Mouse (Mus musculus) testis, postnatal 10 days (tissue): Measurements from ENCODE around the gene Apol10a.
"Not testable (repeated sequence)": the region's sequence is repeated elsewhere in the genome, so short reads cannot be mapped to it uniquely, and the experiment has no call there.

Experiments used
- DNase-seq: peaks from one replicate; pipeline ENCODE4 v3.0.0; 2021; ENCODE audit warnings: low spot score

The Apol10a gene

GRCm38 (mm10) chr15:77476693-77477092 lies at the start of gene Apol10a:
TSS of gene Apol10a (plus strand) at chr15:77477047.
- DNase-seq = not testable (repeated sequence)

GRCm38 (mm10) chr15:77428690-77429448 lies 48.0 kb upstream of the Apol10a start:
- not testable (repeated sequence) for DNase-seq

DNA sequence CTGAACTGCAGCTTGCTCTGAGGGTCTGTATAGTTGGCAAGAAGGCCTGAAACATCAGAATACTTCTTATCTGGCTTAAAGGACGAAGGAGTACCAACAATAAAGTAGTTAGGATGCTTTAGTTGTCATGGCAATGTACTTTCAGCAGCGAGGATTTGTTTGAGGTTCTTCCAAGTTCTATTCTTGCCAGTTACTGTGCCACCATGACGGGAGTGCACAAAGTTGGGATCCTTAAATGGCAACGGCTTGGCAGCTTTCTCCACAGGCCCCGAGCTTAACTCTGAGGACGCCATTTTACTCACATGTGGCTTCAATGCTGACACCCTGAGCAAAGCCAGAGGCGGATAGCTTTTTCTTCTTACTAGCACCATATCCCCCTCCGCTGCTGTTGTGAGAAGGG lies 32.1 kb upstream of the Apol10a start:
- DNase-seq = not testable (repeated sequence)

DNA sequence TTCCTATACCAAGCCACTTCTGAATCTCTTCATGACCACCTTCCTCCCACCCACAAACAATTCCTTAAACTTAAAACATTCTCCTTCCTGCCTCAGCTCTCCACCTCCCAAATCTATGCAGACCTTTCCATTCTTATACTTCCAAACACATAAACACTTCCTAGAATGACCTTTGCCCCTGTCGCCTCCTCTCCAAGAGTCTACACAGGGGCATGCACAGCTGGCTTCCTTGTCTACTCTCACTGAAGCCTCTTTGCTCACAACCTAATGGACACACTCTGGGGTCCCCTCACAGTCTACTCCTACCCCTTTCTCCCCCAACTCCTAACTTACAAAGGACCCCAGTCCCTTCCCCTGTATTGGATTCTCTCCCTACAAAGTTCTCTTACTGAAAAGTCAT lies 31.2 kb upstream of the Apol10a start:
- not testable (repeated sequence) for DNase-seq

- not testable (repeated sequence) for DNase-seq
Observed at GRCm38 (mm10) chr15:77447392-77447791, 29.5 kb upstream of the Apol10a start, which contains the start of gene Apol7b. TSS of gene Apol7b (minus strand) at chr15:77447492.

- DNase-seq = peak; percentile 40
Observed at GRCm38 (mm10) chr15:77449927-77450326, 26.9 kb upstream of the Apol10a start.

DNA sequence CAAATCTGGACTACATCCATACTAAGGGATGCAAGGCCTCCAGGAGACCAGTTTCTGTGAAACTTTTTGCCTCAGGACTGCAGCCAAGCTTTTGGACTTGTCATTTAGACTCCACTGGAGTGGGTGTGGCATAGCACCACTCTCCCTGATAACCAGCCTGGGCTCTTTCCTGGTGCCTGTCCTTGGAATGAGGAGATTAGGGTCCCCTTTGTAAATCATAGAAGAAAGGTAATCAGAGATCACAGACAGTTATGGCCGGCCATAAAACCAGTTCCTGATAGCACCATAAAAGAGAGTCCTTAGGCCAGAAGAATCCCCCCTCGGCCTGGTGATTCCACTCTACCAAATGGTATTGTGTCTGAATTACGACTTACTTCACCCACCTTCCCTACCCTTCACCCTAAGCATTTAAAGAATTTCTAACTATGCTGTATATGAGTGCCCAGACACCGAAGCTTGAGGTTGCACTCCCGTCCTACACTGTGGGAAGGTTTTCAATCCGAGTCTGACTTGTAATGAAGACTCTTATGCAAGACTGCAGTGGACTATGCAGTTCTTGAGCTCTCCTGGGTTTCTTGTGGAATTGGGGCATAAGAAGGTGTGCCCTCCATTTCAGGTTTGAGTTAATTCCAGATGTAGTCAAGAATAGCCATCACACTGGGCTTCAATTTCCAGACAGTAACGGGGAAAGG lies 2.0 kb upstream of the Apol10a start:
- not testable (repeated sequence) for DNase-seq

DNA sequence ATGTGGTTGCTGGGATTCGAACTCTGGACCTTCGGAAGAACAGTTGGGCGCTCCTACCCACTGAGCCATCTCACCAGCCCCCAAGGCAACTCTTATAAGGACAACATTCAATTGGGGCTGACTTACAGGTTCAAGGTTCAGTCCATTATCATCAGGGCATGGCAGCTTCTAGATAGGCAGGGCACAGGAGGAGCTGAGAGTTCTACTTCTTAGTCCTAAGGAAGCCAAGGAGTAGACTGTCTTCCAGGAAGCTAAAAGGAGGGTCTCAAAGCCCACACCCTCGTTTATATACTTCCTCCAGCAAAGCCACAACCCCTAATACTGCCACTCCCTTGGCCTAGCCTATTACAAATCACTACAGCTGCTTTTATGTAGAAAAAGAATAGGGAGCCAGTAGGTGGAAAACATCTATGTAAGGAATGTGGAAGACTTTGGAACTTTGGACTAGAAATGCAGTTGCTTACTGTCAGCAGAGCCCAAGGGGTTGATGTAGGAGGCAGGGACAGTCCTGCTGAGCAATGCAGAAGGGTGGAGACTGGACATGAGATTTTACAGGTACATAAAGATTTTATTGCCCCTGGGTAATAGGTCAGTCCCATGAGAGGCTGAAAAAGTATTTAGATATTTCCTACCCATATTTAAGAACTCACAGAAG lies 5.4 kb downstream of the Apol10a start:
- no peak for DNase-seq

DNA sequence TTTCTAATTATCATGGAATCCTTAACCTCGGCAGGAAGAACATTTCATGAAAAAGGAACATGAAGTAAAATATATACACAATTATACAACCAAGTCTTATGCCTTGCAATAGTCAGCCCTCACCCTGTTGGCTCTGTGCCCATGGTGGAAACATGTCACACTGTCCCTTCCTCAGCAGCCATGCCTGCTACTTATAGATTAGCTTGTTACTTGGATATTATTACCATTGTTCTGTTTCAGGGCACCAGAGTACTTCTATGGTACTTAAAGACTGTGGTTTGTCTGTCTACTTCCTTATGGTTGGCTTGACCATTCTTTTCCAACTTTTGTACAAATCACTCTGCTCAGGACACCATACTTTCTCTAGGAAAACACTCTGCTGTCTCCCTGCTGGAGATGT lies 16.3 kb downstream of the Apol10a start:
- not testable (repeated sequence) for DNase-seq

DNA sequence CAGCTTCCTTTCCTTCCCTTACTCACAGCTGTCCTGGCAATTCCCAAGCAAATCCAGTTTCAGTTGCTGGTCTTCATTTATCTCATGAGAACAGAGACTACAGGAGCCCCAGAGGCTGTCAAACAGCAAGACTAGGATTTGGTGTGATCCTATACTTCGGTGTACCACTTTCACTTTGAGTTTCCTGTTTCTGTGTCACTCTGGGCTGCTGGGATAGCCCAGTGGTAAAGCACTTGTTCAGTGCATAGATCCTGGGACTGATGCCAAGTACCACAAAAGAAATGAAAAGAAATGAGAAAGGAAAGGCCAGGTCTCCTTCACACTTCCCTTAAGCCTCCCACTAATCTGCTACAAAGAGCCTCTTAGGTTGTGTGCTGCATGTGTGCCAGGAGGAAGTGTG lies 17.8 kb downstream of the Apol10a start:
- not testable (repeated sequence) for DNase-seq

- DNase-seq = not testable (repeated sequence)
Observed at GRCm38 (mm10) chr15:77507966-77508365, 31.1 kb downstream of the Apol10a start, which contains the start of gene Apol11a. TSS of gene Apol11a (plus strand) at chr15:77508271.

GRCm38 (mm10) chr15:77520596-77520995 lies 43.7 kb downstream of the Apol10a start:
- not testable (repeated sequence) for DNase-seq

GRCm38 (mm10) chr15:77523186-77523843 lies 46.5 kb downstream of the Apol10a start:
- DNase-seq = peak; percentile 83

GRCm38 (mm10) chr15:77533216-77533615 lies 56.4 kb downstream of the Apol10a start, which contains the start of gene Apol7c:
TSS of gene Apol7c (minus strand) at chr15:77533316.
- no peak for DNase-seq

GRCm38 (mm10) chr15:77539221-77539620 lies 62.4 kb downstream of the Apol10a start:
- DNase-seq = not testable (repeated sequence)
